16 mouse cellular contexts compared by ENCODE assay signal in genomic region chr17:35155451-35155850, GRCm38 (mm10).
"Had no signal": no experiment of that assay in that cellular context is flagged by ENCODE, and none has a peak within 500 bp of the region (broad histone marks: within the 10 kb centered on the region; RNA-seq: fewer than 3 reads in every experiment).

No protein-coding gene starts in this region.

- ATAC-seq: liver, postnatal 0 days; midbrain, embryonic 16.5 days had no signal

- H3K9me3 ChIP-seq: limb, embryonic 15.5 days; liver, embryonic 13.5 days; lung, embryonic 15.5 days; neural tube, embryonic 13.5 days; stomach, embryonic 15.5 days had no signal

- H3K4me2 ChIP-seq: limb, embryonic 15.5 days; liver, embryonic 13.5 days; lung, embryonic 15.5 days; neural tube, embryonic 13.5 days; stomach, embryonic 15.5 days had no signal

- H3K27ac ChIP-seq: kidney, postnatal 0 days; layer of hippocampus, adult 2 months; liver, embryonic 13.5 days; lung, embryonic 15.5 days; neural tube, embryonic 13.5 days; stomach, embryonic 15.5 days had no signal

- H3K4me1 ChIP-seq: lung, embryonic 15.5 days; neural tube, embryonic 13.5 days; stomach, embryonic 15.5 days had no signal

- DNase-seq: kidney, adult 11 months; kidney, adult 9 months; kidney, postnatal 4 days; left cerebral cortex, postnatal 4 days; liver, embryonic 13.5 days; liver, postnatal 0 days; lung, postnatal 14 days; right cerebral cortex, postnatal 14 days; thymus, postnatal 4 days had no signal

- H3K27me3 ChIP-seq: limb, embryonic 15.5 days; liver, embryonic 13.5 days; lung, embryonic 15.5 days; neural tube, embryonic 13.5 days; stomach, embryonic 15.5 days had no signal

- H3K4me3 ChIP-seq: layer of hippocampus, adult 2 months; limb, embryonic 15.5 days; liver, embryonic 13.5 days; lung, embryonic 15.5 days; neural tube, embryonic 13.5 days; stomach, embryonic 15.5 days had no signal

- H3K9ac ChIP-seq: limb, embryonic 15.5 days; liver, embryonic 13.5 days; liver, postnatal 0 days; lung, embryonic 15.5 days; neural tube, embryonic 13.5 days; stomach, embryonic 15.5 days had no signal
